Mouse (Mus musculus): ENCODE results near the gene Ccnh.
A peak's percentile ranks its signal among the peaks of the same experiment; 100 is the strongest.
"Not testable (repeated sequence)": the region's sequence is repeated elsewhere in the genome, so short reads cannot be mapped to it uniquely, and the experiment has no call there.

Ccnh gene

GRCm38 (mm10) chr13:85188903-85189643 lies at the start of gene Ccnh:
Gene Ccnh (plus strand): TSS chr13:85189408.
- DNase-seq (ENCODE audit: low spot score in 2 of 2): peak; percentile 87 to 91

- DNase-seq (ENCODE audit: low spot score in 2 of 2): not testable (repeated sequence)
Observed at GRCm38 (mm10) chr13:85143361-85143760, 45.8 kb upstream of the Ccnh start.

- no peak for DNase-seq (ENCODE audit: low spot score in 2 of 2)
Observed at GRCm38 (mm10) chr13:85146471-85146870, 42.7 kb upstream of the Ccnh start.

GRCm38 (mm10) chr13:85154746-85155145 lies 34.5 kb upstream of the Ccnh start:
- no peak for DNase-seq (ENCODE audit: low spot score in 2 of 2)

- DNase-seq (ENCODE audit: low spot score in 2 of 2): no peak
Observed at GRCm38 (mm10) chr13:85159971-85160370, 29.2 kb upstream of the Ccnh start.

- no peak for DNase-seq (ENCODE audit: low spot score in 2 of 2)
Observed at GRCm38 (mm10) chr13:85164512-85165124, 24.6 kb upstream of the Ccnh start.

GRCm38 (mm10) chr13:85189644-85190121 lies 475 bp downstream of the Ccnh start:
- DNase-seq (ENCODE audit: low spot score in 2 of 2): peak; percentile 34 to 50

- DNase-seq (ENCODE audit: low spot score in 2 of 2): no peak
Observed at GRCm38 (mm10) chr13:85191253-85191652, 2.0 kb downstream of the Ccnh start.

GRCm38 (mm10) chr13:85207493-85207892 lies 18.3 kb downstream of the Ccnh start:
- DNase-seq (ENCODE audit: low spot score in 2 of 2): no peak

GRCm38 (mm10) chr13:85208656-85209055 lies 19.4 kb downstream of the Ccnh start:
- no peak for DNase-seq (ENCODE audit: low spot score in 2 of 2)

GRCm38 (mm10) chr13:85210353-85210752 lies 21.1 kb downstream of the Ccnh start:
- no peak for DNase-seq (ENCODE audit: low spot score in 2 of 2)

- DNase-seq (ENCODE audit: low spot score in 2 of 2): no peak
Observed at GRCm38 (mm10) chr13:85218656-85219055, 29.4 kb downstream of the Ccnh start.

GRCm38 (mm10) chr13:85238760-85239159 lies 49.6 kb downstream of the Ccnh start:
- no peak for DNase-seq (ENCODE audit: low spot score in 2 of 2)

All from spleen, postnatal 36 days (tissue).